Mouse (Mus musculus) lung, postnatal 36 days (tissue): ENCODE data around the gene H2afy2.

ENCODE experiments used
- DNase-seq: peaks from one replicate; pipeline ENCODE4 v3.0.0; 2022; ENCODE audit warnings: mixed read lengths

Gene H2afy2

DNA sequence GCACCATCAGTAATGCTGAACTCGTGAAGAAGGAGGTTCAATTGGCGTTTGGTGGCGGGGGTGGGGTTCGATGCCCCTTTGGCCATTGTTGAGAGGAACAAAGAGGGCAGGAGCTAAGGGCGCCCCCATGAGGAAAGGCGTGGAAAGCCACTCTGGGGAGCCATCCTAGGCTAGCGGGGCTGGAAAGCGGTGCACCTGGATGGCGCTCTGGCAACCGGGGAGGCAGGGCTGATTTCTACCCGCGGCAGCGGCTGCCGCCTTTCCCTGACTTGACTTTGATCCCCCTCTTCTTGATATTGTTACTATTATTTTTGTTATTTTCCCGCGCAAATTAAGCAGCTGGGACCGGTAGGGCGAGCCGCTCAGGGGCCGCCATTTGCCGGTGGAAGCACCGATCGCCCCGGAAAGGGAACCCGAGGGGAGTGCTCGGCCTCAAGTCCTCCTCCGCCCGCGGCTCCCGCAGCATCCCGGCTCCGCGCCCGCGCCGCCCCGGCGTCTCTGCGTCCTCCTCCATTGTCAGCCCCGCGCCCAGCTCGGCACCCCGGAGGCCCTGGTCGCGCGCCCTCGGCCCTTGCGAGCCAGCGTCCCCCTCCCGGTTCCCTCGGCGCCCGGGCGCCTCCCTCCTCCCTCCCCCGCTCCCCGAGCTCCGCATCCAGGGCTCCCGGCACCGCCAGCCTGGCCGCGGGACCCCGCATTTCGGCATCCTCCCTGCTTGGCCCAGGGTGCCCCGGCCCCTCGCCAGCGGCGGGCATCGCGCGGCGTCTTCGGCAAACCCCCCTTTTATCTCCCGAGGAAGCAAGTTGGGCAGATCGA is 942 bp downstream of the H2afy2 start:
- peak; percentile 70 for DNase-seq

DNA sequence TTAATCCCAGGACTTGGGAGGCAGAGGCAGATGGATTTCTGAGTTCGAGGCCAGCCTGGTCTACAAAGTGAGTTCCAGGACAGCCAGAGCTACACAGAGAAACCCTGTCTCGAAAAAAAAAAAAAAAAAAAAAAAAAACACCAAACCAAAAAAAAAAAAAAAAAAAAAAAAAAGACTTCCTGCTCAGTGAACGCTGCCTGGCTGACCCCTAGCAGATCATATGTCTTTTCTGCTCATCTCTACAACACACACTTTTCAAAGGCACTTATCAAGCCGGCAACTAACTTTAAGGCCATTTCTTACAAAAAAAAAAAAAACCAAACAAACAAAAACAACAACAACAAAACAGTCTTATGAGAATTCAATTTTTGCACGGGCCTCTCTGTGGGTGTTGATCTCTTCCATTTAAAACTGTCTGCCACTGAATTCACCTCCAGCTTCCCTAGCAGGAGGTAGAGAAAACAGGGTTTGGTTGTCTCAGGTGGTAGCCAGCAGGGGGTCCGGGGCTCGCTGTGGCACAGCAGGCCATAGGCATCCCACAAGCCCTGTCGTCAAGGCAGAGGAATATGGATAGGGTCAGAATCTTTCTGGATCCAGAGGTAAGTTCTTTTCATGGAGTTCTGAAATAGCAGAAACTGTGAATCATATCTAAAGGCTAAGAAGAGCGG is 2.4 kb downstream of the H2afy2 start:
- no peak for DNase-seq

DNA sequence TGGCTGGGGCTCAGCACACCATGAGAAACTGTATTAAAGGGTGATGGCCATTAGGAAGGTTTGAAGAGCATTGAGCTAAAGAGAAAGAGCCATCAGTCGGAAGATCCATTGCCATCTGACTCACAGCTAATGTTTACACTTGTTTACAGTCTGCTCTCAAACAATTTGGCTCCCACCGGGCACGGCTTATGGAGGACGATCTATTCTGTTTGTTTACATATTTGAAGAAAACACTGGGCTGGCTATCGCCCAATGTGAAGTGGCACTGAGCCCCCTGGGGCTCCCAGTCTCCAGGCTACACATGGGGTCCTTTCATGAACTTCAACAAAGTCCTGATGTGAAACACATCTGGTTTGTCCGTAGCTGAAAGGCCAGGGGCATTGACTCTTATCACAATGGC is 17.1 kb downstream of the H2afy2 start:
- peak; percentile 31 for DNase-seq

GRCm38 (mm10) chr10:61765558-61765957 is 18.4 kb downstream of the H2afy2 start:
- DNase-seq, result no peak

- DNase-seq, result peak; percentile 64
These were observed 19.3 kb downstream of the H2afy2 start for GRCm38 (mm10) chr10:61764689-61765088.

- DNase-seq, result peak; percentile 73
These were observed 24.1 kb downstream of the H2afy2 start for GRCm38 (mm10) chr10:61759869-61760268.

DNA sequence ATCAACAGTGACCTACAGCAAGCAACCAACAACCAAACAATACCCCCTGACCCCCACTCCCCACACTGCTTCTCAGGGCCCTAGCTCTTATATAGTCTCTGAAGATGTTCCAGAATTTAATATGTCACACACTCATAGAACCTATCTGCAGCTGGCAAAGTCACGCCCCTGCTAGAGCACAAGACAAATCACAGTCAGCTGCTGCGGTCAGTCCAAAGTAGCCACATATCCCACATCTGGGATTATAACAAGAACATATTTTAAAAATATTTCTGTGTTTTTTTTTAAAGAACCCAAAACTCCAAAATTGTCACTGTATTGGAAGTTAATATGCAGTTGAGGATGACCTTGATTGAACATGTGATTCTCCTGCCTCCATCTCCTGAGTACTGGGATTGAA is 25.0 kb downstream of the H2afy2 start:
- DNase-seq, result no peak

DNA sequence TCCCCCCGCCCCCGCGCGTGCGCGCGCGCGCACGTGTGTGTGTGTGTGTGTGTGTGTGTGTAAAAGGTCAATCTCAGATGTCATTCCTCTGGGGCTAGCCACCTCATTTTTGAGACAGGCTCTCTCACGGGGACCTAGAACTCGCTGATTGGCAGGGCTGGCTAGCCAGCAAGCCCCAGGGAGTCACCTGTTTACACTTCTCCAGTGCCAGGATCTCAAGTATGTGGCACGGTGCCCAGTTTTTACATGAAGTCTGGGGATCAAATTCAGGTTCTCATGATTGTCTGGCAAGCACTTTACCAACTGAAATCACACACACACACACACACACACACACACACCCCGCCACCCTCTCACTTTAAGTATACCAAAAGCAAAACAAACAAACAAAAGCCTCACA is 26.9 kb downstream of the H2afy2 start:
- DNase-seq, result peak; percentile 91

- DNase-seq, result no peak
These were observed 30.9 kb downstream of the H2afy2 start for GRCm38 (mm10) chr10:61753071-61753470.

- DNase-seq, result peak; percentile 39
These were observed 32.3 kb downstream of the H2afy2 start for GRCm38 (mm10) chr10:61751534-61752219.

DNA sequence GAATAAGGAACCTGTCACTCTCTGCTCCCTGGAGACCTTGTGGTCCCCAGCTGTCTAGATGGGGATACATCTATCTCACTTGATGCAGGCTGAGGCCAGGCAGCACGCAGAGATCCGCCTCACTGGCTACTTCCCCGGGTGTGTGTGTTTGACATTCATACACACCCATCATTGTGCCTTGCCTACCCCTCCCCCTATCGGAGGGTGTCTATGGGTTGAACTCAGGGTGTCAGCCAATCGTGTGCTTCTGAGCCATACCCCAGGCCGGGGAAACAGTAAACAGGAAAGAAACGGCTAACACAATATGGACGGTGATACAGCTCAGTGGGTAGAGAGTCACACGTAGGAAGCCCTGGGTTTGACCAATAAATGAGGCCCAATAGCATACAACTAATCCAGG is 33.9 kb downstream of the H2afy2 start:
- DNase-seq, result no peak

DNA sequence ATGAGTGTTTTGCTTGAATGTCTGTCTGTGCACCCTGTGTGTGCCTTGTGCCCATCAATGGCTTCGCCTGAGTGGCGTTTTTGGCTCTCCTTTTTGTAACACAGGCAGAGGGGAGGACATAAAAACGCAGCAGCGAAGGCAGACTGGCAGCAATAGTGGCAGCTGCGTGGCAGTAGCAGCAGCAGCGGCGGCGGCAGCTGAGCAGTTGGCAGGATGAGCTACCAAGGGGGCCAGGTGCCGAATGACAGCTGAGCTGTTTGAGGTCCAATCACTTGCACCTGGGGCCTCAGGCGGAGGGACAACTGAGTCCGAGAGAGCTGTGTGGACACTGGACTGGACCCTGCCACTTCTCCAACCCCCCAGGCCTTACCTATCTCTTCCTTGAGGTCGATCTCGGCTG is 36.6 kb downstream of the H2afy2 start:
- no peak for DNase-seq

DNA sequence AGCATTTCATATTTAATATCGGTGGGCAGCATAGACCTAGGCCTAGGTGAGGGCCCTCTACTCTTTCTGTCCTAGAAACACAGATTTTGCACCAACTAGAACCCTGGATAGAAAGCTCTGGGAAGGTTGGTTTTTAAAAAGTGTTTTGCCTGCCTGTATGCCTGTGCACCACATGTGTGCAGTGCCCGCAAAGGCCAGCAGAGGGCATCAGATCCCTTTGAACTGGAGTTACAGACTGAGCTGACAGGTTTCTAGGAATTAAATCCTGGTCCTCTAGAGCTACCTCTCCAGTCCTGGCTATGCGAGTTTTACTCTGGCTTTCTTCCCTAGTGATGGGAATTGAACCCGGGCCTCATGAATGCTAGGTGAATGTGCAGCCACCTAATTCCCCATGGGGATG is 38.8 kb downstream of the H2afy2 start:
- DNase-seq, result peak; percentile 61

DNA sequence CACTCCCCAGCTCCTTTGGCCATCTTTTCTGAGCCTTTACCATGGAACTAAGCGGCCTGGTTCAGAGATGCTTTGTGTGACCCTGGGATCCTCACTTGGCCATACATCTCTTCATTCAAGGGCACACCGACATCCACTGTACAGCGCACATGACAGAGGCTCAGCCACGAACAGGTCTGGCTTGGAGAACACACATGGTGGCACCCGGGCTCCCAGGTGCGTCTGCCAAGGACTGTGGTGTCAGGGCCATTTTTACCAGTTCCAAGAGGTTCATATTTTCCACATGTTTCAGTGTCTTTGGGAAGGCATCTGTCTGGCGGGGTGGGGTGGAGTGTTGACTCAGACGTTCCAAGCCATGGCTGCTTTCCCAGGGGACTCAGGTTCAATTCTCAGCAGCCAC is 41.6 kb downstream of the H2afy2 start:
- no peak for DNase-seq

GRCm38 (mm10) chr10:61741873-61742272 is 42.1 kb downstream of the H2afy2 start:
- DNase-seq, result no peak

- DNase-seq, result no peak
These were observed 42.6 kb downstream of the H2afy2 start for GRCm38 (mm10) chr10:61741306-61741705.

- no peak for DNase-seq
These were observed 45.8 kb downstream of the H2afy2 start for GRCm38 (mm10) chr10:61738126-61738525.

DNA sequence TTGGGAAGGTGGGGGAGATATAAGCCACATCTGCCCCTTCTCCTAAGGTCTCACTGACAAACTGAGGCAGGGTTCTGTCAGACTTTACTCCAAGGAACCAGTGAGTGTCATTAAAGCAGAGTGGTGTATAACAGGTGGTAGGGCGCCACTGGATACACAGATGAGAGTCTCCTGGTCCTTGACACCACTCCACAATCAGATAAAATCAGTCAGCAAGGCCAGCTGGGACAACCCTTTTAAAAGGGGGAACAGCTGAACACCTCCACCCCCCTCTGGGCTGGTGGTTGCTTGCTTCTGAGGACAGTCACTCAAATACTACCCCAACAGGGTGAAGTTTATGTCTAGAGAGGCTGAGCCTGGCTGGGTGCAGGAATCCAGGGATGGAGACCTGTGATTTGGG is 46.4 kb downstream of the H2afy2 start:
- no peak for DNase-seq

- no peak for DNase-seq
These were observed 47.3 kb downstream of the H2afy2 start for GRCm38 (mm10) chr10:61736671-61737078.

GRCm38 (mm10) chr10:61734377-61734776 is 49.6 kb downstream of the H2afy2 start:
- DNase-seq, result peak; percentile 27

DNA sequence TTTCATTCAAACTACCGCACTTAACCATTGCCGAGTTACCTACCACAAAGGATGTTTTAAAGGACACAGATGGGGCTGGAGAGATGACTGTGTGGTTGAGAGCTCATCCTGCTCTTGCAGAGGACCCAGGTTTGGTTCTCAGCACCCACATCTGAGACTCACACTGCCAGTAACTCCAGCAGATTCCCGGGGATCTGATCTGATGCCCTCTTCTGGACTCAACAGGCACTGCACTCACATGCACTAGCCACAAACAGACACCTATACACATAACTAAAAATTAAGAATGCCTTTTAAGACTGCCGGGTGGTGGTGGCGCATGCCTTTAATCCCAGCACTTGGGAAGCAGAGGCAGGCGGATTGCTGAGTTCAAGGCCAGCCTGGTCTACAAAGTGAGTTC is 53.8 kb downstream of the H2afy2 start:
- DNase-seq, result no peak

DNA sequence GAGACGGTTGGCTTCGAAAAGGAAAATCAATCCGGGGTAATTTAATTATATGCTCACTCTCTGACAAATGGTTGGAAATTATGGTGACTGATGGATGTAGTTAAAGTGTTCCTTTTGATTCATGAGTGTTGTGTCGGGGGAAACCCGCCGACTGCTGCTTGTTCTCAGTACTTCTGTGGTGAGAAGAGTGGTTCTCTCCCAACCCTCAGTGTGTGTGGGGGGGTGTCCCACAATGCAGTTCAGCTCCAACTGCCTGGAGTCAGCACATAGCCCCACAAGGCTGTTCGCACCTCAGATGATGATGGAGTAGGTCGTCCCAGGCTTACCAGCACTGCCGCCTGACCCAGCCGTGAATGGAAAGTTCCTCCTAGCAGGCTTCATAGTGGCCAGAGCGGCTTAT is 54.8 kb downstream of the H2afy2 start:
- no peak for DNase-seq

- DNase-seq, result no peak
These were observed 60.7 kb downstream of the H2afy2 start for GRCm38 (mm10) chr10:61723271-61723670.

DNA sequence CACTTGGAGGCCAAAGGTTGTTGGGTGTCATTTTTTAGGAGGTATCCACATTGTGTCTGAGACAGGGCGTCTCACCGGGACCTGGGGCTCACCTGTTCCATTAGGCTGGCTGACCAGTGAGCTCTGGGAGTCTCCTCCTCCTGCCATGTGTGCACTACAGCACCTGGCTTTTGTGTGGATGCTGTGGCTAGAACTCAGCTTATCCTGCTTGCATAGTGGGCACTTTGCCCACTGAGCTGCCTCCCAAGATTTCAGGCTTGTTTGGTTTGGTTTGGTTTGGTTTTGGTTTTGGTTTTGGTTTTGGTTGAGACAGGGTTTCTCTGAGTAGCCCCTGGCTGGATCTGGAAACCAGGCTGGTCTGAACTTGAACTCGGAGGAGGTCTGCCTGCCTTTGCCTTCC is 61.7 kb downstream of the H2afy2 start:
- no peak for DNase-seq
